Mouse (Mus musculus) embryonic facial prominence, embryonic 11.5 days (tissue): ENCODE results near the gene Ermp1. TPM values are rescaled to one million over a fixed set of nuclear protein-coding genes. Genes with fewer than 3 reads are reported as not detected.

Experiments used
- ATAC-seq: fragments of 200-750 bp; cut with Nextera tagmentation; replicated peaks from 2 replicates; pipeline ENCODE4 v1.8.0; 2017; ENCODE audit warnings: low read depth; ENCODE audit not compliant: insufficient number of reproducible peaks, low FRiP score, low TSS enrichment
- DNase-seq: peaks from one replicate; pipeline ENCODE4 v3.0.0-alpha.2; 2015; ENCODE audit warnings: low spot score
- H3K27ac ChIP-seq: fragments of 300-500 bp; sonication (generic); replicated peaks from 2 replicates; pipeline ENCODE4 v1.5.1; 2014; ENCODE audit warnings: mild to moderate bottlenecking, low read depth, low read length, control low read depth
- H3K27me3 ChIP-seq: fragments of 300-500 bp; sonication (generic); 2 replicates; pipeline ENCODE4 v1.6.1; 2014; ENCODE audit warnings: mild to moderate bottlenecking, low read length, moderate library complexity, mixed read lengths; ENCODE audit not compliant: control insufficient read depth, insufficient read depth
- H3K36me3 ChIP-seq: fragments of 300-500 bp; sonication (generic); replicated peaks from 2 replicates; pipeline ENCODE4 v1.6.1; 2014; ENCODE audit warnings: low read depth, mild to moderate bottlenecking, low read length, moderate library complexity, mixed read lengths; ENCODE audit not compliant: control insufficient read depth, insufficient read depth
- H3K4me1 ChIP-seq: fragments of 300-500 bp; sonication (generic); 2 replicates; pipeline ENCODE4 v1.6.1; 2014; ENCODE audit warnings: low read length, mixed read lengths; ENCODE audit not compliant: control insufficient read depth, insufficient read depth
- H3K4me2 ChIP-seq: fragments of 300-500 bp; sonication (generic); 2 replicates; pipeline ENCODE4 v1.6.1; 2014; ENCODE audit warnings: low read depth, mild to moderate bottlenecking, control low read depth, low read length, moderate library complexity
- H3K4me3 ChIP-seq: fragments of 300-500 bp; sonication (generic); 2 replicates; pipeline ENCODE4 v1.5.1; 2014; ENCODE audit warnings: low read depth, low read length, control low read depth
- H3K9ac ChIP-seq: fragments of 300-500 bp; sonication (generic); replicated peaks from 2 replicates; pipeline ENCODE4 v1.6.1; 2014; ENCODE audit warnings: mild to moderate bottlenecking, control low read depth, low read length
- H3K9me3 ChIP-seq: fragments of 300-500 bp; sonication (generic); replicated peaks from 2 replicates; pipeline ENCODE4 v1.6.1; 2016; ENCODE audit warnings: mild to moderate bottlenecking, low read length, inconsistent platforms, mixed read lengths; ENCODE audit not compliant: control insufficient read depth
- WGBS: fragments of 180-500 bp; shearing (Covaris S2); extraction: QIAGEN DNeasy Blood & Tissue Kit; methylation state at CpG from one replicate; pipeline ENCODE4 v1.1.7; 2014; 5-methylcytosine and 5-hydroxymethylcytosine counted together
- polyA plus RNA-seq: library from polyadenylated mRNA; unstranded; fragments of >200 nt; fragmentation: Nextera tagmentation; extraction: Ambion mirVana; gene quantifications from 2 replicates; pipeline ENCODE4 v1.2.1, GENCODE M21; 2014

Gene Ermp1
- 16.8 and 18.1 TPM in 2 replicates for polyA plus RNA-seq

GRCm38 (mm10) chr19:29647651-29648549, at the start of gene Ermp1:
Gene Ermp1, minus strand, starts transcription at chr19:29648415.
- peak within 1 kb of the TSS; percentile 82 for H3K4me3 ChIP-seq
- H3K36me3 ChIP-seq, result no peaks in the 10 kb centered on the region
- H3K9ac ChIP-seq, result peak within 1 kb of the TSS; percentile 88
- H3K27me3 ChIP-seq, result no peaks in the 10 kb centered on the region
- H3K9me3 ChIP-seq, result no peaks in the 10 kb centered on the region
- no peaks in the 10 kb centered on the region for H3K4me1 ChIP-seq
- peak within 1 kb of the TSS; percentile 68 for H3K4me2 ChIP-seq
- under 1% methylated on average over 84 of the region's 90 CpGs for WGBS
- DNase-seq, result peak; percentile 92
- ATAC-seq, result peak; percentile 91
- H3K27ac ChIP-seq, result peak within 1 kb of the TSS; percentile 81

GRCm38 (mm10) chr19:29697245-29697874, 49.1 kb upstream of the Ermp1 start, which contains the start of gene Mlana:
Gene Mlana, plus strand, starts transcription at chr19:29697824.
- Histone ChIP-seq H3K4me1 (no peaks in the 10 kb centered on the region), H3K4me2 (no peak within 1 kb of the TSS), H3K4me3 (no peak within 1 kb of the TSS), H3K36me3 (no peaks in the 10 kb centered on the region), H3K27me3 (no peaks in the 10 kb centered on the region), H3K27ac (no peak within 1 kb of the TSS), H3K9me3 (no peaks in the 10 kb centered on the region), H3K9ac (no peak within 1 kb of the TSS)
- ATAC-seq, result no peak
- WGBS, result 54% methylated on average over 3 of the region's 3 CpGs
- no peak for DNase-seq

DNA sequence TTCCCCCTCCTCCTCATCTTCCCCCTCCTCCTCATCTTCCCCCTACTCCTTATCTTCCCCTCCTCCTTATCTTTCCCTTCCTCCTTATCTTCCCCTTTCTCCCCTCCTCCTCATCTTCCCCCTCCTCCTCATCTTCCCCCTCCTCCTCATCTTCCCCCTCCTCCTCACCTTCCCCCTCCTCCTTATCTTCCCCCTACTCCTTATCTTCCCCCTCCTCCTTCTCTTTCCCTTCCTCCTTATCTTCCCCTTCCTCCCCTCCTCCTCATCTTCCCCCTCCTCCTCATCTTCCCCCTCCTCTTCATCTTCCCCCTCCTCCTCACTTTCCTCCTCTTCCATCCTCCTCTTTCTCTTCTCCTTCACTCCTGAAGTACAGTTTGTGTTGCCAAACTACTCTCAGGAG, 48.6 kb upstream of the Ermp1 start:
- Histone ChIP-seq H3K27ac (no peak overlapping the region), H3K9me3 (no peaks in the 10 kb centered on the region), H3K4me3 (no peak overlapping the region), H3K4me1 (no peaks in the 10 kb centered on the region), H3K9ac (no peak overlapping the region), H3K27me3 (no peaks in the 10 kb centered on the region), H3K36me3 (no peaks in the 10 kb centered on the region), H3K4me2 (no peak overlapping the region)
- ATAC-seq, result no peak
- DNase-seq, result no peak

DNA sequence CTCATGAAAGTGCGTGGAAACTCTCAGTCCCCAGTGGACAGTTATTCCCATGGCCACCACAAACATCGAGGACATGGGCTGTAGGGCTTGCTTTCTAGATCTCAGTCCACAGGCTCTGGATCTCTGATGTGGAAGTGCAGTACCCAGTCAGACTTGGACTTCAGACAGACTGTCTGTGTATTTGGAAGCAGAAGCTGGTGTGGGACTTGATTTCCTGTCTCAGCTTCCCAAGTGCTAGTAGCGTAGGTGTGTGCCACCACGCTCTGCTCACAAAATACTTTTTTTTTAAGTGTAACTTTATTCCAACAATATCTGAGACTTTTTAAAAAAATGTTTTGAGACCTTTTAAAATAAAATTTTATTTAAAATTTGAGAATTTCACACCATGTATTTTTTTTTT, 48.1 kb upstream of the Ermp1 start:
- Histone ChIP-seq H3K27me3 (no peaks in the 10 kb centered on the region), H3K9ac (no peak overlapping the region), H3K4me1 (no peaks in the 10 kb centered on the region), H3K4me2 (no peak overlapping the region), H3K9me3 (no peaks in the 10 kb centered on the region), H3K4me3 (no peak overlapping the region), H3K27ac (no peak overlapping the region), H3K36me3 (no peaks in the 10 kb centered on the region)
- ATAC-seq (no peak), DNase-seq (no peak)
- 95% methylated on average over 4 of the region's 4 CpGs for WGBS

DNA sequence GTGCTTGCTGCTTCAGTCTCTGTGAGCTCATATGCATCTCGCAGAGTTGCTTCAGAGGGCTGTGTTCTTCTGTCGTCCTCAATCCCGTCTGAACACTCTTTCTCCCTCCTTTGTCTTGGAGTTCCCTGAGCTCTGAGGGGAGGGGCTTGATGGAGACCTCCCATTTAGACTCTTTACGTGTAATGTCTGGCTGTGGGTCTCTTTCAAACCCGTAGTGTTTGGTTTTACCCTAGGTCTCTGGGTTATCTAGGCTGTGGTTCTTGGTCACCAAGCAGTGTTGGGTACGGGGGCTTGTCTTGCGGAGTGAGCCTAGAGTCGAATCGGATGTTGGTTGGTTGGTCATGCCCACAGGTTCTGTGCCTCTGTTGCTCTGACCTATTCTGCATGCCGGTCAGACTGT, 46.9 kb upstream of the Ermp1 start:
- H3K4me1 ChIP-seq, result no peaks in the 10 kb centered on the region
- no peak overlapping the region for H3K4me3 ChIP-seq
- H3K9me3 ChIP-seq, result no peaks in the 10 kb centered on the region
- H3K4me2 ChIP-seq, result no peak overlapping the region
- H3K27me3 ChIP-seq, result no peaks in the 10 kb centered on the region
- no peak for ATAC-seq
- WGBS, result 86% methylated on average over 10 of the region's 10 CpGs
- H3K9ac ChIP-seq, result no peak overlapping the region
- no peaks in the 10 kb centered on the region for H3K36me3 ChIP-seq
- H3K27ac ChIP-seq, result no peak overlapping the region
- no peak for DNase-seq

DNA sequence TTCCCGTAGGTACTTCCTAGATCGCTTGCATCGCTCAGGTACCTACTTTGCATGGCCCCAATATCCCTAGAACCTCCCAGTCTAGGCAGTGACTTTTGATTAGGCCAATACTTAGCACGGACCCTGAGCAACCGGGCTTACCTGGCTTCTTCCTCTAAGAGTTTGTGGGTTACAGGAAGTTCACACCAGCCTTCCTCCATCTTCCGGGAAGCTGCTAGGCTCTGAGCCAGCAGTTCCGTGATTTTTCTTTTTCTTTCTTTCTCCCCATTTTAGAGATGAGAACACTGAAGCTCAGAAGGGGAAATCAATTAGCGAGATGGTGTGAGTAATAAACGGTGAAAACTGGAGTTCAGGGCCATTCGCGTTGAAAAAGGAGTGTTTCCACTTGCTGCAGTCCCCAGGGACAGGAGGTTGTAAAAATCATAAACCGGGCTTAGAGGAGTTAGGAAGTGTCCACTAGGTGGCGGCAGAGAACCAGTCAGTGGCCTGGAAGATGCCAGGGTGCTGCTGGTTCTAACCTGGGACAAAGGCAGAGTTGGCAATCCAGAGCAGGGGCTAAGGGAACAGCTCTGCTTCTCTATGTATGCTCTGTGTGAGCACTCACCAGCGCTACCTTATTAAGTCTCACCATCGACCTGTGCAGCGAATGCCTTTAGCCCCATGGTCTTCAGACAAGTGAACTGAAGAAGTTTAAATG, 35.8 kb upstream of the Ermp1 start:
- H3K9ac ChIP-seq, result no peak overlapping the region
- ATAC-seq (no peak), DNase-seq (peak; percentile 86)
- no peaks in the 10 kb centered on the region for H3K36me3 ChIP-seq
- 50% methylated on average over 16 of the region's 16 CpGs for WGBS
- H3K4me1 ChIP-seq, result no peaks in the 10 kb centered on the region
- H3K4me2 ChIP-seq, result no peak overlapping the region
- no peak overlapping the region for H3K4me3 ChIP-seq
- H3K27me3 ChIP-seq, result no peaks in the 10 kb centered on the region
- no peak overlapping the region for H3K27ac ChIP-seq
- no peaks in the 10 kb centered on the region for H3K9me3 ChIP-seq

GRCm38 (mm10) chr19:29680182-29681152, 32.3 kb upstream of the Ermp1 start:
- H3K4me3 ChIP-seq, result no peak overlapping the region
- ATAC-seq (no peak), DNase-seq (no peak)
- 86% methylated on average over 13 of the region's 13 CpGs for WGBS
- H3K36me3 ChIP-seq, result no peaks in the 10 kb centered on the region
- H3K27ac ChIP-seq, result no peak overlapping the region
- no peaks in the 10 kb centered on the region for H3K9me3 ChIP-seq
- no peak overlapping the region for H3K4me2 ChIP-seq
- no peaks in the 10 kb centered on the region for H3K27me3 ChIP-seq
- no peak overlapping the region for H3K9ac ChIP-seq
- H3K4me1 ChIP-seq, result no peaks in the 10 kb centered on the region
